Mouse (Mus musculus): ENCODE results near the gene Pigk. TPM values are rescaled to one million over a fixed set of nuclear protein-coding genes. Genes with fewer than 3 reads are reported as not detected.

Gene Pigk
- polyA plus RNA-seq, 1 experiment from 2014 or later = 44.6 TPM

DNA sequence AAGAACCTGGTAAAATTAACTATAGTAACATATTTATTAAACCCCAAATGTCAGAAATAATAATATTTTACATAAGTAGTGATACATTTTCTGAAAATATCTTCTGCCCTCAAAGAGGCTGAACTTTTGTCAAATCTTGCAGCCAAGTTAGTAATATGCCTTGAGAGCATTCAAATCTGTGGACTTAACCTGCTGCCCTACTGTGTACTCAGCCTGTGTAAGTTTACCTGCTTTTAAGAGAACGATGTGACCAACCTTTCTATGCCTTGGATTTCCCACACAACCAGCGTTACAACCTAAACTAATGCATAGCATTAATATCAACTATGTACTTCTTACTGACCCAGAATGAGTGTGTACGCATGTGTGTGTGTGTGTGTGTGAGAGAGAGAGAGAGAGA lies 219.8 kb downstream of the Pigk start:
- H3K36me3 ChIP-seq (ENCODE audit: insufficient read depth, low read length) = no peaks in the 10 kb centered on the region
- H3K9ac ChIP-seq (replicated peaks; ENCODE audit: low read depth) = no peak overlapping the region
- H3K27me3 ChIP-seq (replicated peaks; ENCODE audit: insufficient read depth, low read length) = no peaks in the 10 kb centered on the region
- H3K4me3 ChIP-seq (ENCODE audit: low read depth, low read length) = no peak overlapping the region
- H3K27ac ChIP-seq (ENCODE audit: low read length) = no peak overlapping the region
- H3K4me1 ChIP-seq (ENCODE audit: insufficient read depth, low read depth, low read length) = no peaks in the 10 kb centered on the region
- DNase-seq (ENCODE audit: low spot score) (no peak), ATAC-seq (no peak)
- no peak overlapping the region for H3K4me2 ChIP-seq (replicated peaks; ENCODE audit: low read depth, low read length)
- 94% methylated on average over 3 of the region's 3 CpGs for WGBS
- TF ChIP-seq CTCF (IDR thresholded peaks at IDR 0.05) (no peak), EP300 (IDR thresholded peaks at IDR 0.05) (no peak)
- no peaks in the 10 kb centered on the region for H3K9me3 ChIP-seq (ENCODE audit: low read length)

DNA sequence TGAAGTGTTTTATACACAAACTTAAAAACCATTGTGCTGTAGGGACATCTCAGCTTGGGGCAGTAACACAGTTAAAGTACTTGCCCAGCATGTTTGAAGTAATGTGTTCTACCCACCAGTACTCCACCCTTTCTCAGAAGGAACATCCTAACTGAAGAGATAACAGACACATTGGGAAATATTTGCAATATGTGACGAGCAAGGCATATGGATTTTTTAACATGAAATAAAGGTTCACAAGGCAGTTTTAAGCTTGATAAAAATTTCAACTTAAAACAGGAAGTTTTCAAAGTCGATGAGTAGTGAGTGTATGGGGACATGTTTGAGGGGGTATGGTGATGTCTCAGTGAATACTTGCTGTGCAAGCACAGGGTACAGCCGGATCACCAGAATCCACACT lies 222.4 kb downstream of the Pigk start:
- TF ChIP-seq CTCF (IDR thresholded peaks at IDR 0.05) (no peak), EP300 (IDR thresholded peaks at IDR 0.05) (no peak)
- WGBS = 80% methylated on average over 3 of the region's 3 CpGs
- H3K36me3 ChIP-seq (ENCODE audit: insufficient read depth, low read length) = no peaks in the 10 kb centered on the region
- DNase-seq (ENCODE audit: low spot score) = no peak
- no peak overlapping the region for H3K27ac ChIP-seq (ENCODE audit: low read length)
- no peak overlapping the region for H3K4me2 ChIP-seq (replicated peaks; ENCODE audit: low read depth, low read length)
- no peaks in the 10 kb centered on the region for H3K9me3 ChIP-seq (ENCODE audit: low read length)
- no peak overlapping the region for H3K9ac ChIP-seq (replicated peaks; ENCODE audit: low read depth)
- ATAC-seq = no peak
- no peaks in the 10 kb centered on the region for H3K27me3 ChIP-seq (replicated peaks; ENCODE audit: insufficient read depth, low read length)
- no peak overlapping the region for H3K4me3 ChIP-seq (ENCODE audit: low read depth, low read length)
- H3K4me1 ChIP-seq (ENCODE audit: insufficient read depth, low read depth, low read length) = no peaks in the 10 kb centered on the region

DNA sequence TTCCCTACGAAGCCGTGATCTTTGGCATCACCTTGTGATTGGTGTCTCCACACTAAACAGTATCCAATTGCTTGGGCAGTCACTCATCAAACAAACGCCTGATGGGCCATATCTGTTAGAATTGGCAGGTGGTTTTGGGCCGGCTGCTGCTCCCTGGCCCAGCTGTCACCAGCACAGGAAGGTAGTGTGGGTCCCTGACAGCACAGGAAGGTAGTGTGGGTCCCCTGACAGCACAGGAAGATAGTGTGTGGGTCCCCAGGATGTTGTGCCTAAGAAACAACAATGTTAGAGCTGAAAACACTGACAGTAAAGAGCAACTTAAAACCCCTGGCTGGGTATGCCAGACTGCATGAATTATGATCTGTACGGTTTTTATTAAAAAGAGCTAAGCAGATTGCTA lies 227.8 kb downstream of the Pigk start:
- Histone ChIP-seq H3K4me2 (replicated peaks; ENCODE audit: low read depth, low read length) (no peak overlapping the region), H3K9me3 (ENCODE audit: low read length) (no peaks in the 10 kb centered on the region), H3K9ac (replicated peaks; ENCODE audit: low read depth) (no peak overlapping the region), H3K4me1 (ENCODE audit: insufficient read depth, low read depth, low read length) (no peaks in the 10 kb centered on the region), H3K27me3 (replicated peaks; ENCODE audit: insufficient read depth, low read length) (no peaks in the 10 kb centered on the region), H3K27ac (ENCODE audit: low read length) (no peak overlapping the region), H3K36me3 (ENCODE audit: insufficient read depth, low read length) (no peaks in the 10 kb centered on the region), H3K4me3 (ENCODE audit: low read depth, low read length) (no peak overlapping the region)
- TF ChIP-seq EP300 (IDR thresholded peaks at IDR 0.05) = no peak
- no peak for TF ChIP-seq CTCF (IDR thresholded peaks at IDR 0.05)
- 66% methylated on average over 5 of the region's 5 CpGs for WGBS
- ATAC-seq (no peak), DNase-seq (ENCODE audit: low spot score) (no peak)

DNA sequence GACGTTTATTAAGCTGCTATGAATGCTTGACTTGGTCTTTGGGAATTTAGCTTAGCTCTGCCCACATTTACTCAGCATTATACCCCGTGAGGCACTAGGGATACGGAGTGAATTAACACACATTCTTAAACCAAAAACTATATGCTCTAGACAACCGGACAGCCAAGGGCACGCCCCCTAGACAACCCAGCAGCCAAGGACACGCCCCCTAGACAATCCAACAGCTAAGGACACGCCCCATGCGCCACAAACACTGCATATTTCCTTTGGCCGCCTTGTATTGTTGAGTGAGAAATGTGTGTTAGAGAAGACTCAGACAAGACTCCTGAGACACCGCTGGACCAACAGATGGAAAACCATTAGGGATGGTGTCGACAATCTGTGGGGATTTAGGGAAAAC lies 229.1 kb downstream of the Pigk start:
- ATAC-seq (peak; percentile 69), DNase-seq (ENCODE audit: low spot score) (peak; percentile 60)
- no peaks in the 10 kb centered on the region for H3K4me1 ChIP-seq (ENCODE audit: insufficient read depth, low read depth, low read length)
- H3K27ac ChIP-seq (ENCODE audit: low read length) = no peak overlapping the region
- no peak overlapping the region for H3K4me3 ChIP-seq (ENCODE audit: low read depth, low read length)
- H3K4me2 ChIP-seq (replicated peaks; ENCODE audit: low read depth, low read length) = no peak overlapping the region
- no peaks in the 10 kb centered on the region for H3K36me3 ChIP-seq (ENCODE audit: insufficient read depth, low read length)
- no peak overlapping the region for H3K9ac ChIP-seq (replicated peaks; ENCODE audit: low read depth)
- no peaks in the 10 kb centered on the region for H3K27me3 ChIP-seq (replicated peaks; ENCODE audit: insufficient read depth, low read length)
- H3K9me3 ChIP-seq (ENCODE audit: low read length) = no peaks in the 10 kb centered on the region
- TF ChIP-seq EP300 (IDR thresholded peaks at IDR 0.05) = no peak
- WGBS = 55% methylated on average over 11 of the region's 11 CpGs

DNA sequence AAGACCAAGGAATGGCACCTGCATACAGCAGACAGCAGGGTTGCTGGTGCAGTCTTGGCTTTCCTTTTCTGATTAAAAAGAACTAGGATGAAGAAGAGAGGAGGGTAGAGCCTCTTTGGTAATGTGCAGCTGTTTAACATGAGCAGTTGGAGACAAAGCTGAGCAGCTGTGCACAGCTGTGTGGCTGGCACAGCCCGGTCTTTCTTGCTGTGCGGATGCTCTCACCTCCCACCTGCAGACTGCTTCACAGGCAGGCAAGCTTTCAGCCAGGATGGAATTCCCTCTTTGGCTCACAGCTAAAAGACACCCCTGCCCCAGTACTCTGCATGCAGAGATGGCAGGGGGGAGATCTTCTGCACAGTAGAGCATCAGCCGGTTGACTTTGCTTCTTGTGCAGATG lies 230.9 kb downstream of the Pigk start:
- Histone ChIP-seq H3K9me3 (ENCODE audit: low read length) (no peaks in the 10 kb centered on the region), H3K4me3 (ENCODE audit: low read depth, low read length) (no peak overlapping the region), H3K36me3 (ENCODE audit: insufficient read depth, low read length) (no peaks in the 10 kb centered on the region), H3K27ac (ENCODE audit: low read length) (no peak overlapping the region), H3K4me2 (replicated peaks; ENCODE audit: low read depth, low read length) (no peak overlapping the region), H3K9ac (replicated peaks; ENCODE audit: low read depth) (no peak overlapping the region), H3K27me3 (replicated peaks; ENCODE audit: insufficient read depth, low read length) (no peaks in the 10 kb centered on the region), H3K4me1 (ENCODE audit: insufficient read depth, low read depth, low read length) (no peaks in the 10 kb centered on the region)
- no peak for ATAC-seq
- WGBS = 84% methylated on average over 3 of the region's 3 CpGs
- TF ChIP-seq EP300 (IDR thresholded peaks at IDR 0.05) (no peak), CTCF (IDR thresholded peaks at IDR 0.05) (no peak)
- DNase-seq (ENCODE audit: low spot score) = peak; percentile 24

DNA sequence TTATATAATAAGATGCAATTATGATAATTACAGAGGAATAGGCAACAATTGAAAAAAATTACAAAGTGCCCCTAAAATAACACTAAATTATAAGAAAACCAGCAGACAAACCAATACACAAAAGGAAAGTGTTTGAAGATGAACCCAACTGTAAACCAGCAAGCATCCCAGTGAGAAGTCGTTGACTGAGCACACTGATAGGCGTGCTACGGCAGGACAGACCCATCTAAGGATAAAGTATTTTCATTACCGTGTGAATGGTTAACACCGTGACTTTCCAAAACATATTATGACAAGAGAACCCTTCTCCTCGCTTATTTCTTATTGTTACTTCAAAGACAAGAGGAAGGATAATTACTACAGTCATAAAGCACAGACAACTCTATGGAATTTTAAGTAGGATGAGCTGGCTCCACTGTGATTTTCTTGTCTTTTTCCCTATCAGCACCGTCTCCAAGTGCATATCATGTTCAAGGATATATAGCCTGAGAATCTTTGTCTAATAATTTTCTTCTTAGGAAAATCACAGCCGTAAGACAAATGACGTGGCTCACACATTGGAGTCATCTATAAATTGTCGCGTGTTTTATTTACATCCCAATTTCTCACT lies 233.2 kb downstream of the Pigk start:
- 81% methylated on average over 11 of the region's 11 CpGs for WGBS

DNA sequence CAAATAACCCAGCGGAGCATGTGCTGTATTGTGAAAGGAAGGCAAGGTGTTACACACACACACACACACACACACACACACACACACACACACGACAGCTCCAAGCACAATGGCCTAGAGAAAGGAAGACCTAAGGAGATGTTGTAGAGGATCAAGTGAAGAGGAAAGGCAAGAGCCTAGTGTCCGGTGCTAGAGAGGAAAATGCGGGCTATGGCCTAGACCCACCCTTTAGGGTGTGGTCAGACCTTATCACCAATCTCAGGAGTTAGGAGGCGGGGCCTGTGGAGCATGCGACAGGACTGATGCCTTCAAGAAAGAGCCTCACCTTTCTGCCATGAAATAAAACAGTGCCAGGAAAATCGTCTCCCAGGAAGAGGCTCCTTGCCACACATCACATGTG lies 234.7 kb downstream of the Pigk start:
- WGBS = 80% methylated on average over 7 of the region's 7 CpGs
- ATAC-seq = no peak

More for the DNA sequence above, 233.2 kb downstream of the Pigk start:
- no peak for DNase-seq (ENCODE audit: low spot score)
- H3K9me3 ChIP-seq (ENCODE audit: low read length) = no peaks in the 10 kb centered on the region
- H3K27ac ChIP-seq (ENCODE audit: low read length) = no peak overlapping the region
- H3K36me3 ChIP-seq (ENCODE audit: insufficient read depth, low read length) = no peaks in the 10 kb centered on the region
- H3K4me1 ChIP-seq (ENCODE audit: insufficient read depth, low read depth, low read length) = no peaks in the 10 kb centered on the region
- H3K4me3 ChIP-seq (ENCODE audit: low read depth, low read length) = no peak overlapping the region
- no peak for ATAC-seq
- H3K27me3 ChIP-seq (replicated peaks; ENCODE audit: insufficient read depth, low read length) = no peaks in the 10 kb centered on the region
- H3K4me2 ChIP-seq (replicated peaks; ENCODE audit: low read depth, low read length) = no peak overlapping the region
- no peak overlapping the region for H3K9ac ChIP-seq (replicated peaks; ENCODE audit: low read depth)
- TF ChIP-seq EP300 (IDR thresholded peaks at IDR 0.05) (no peak), CTCF (IDR thresholded peaks at IDR 0.05) (no peak)

More for the DNA sequence above, 234.7 kb downstream of the Pigk start:
- no peak overlapping the region for H3K4me3 ChIP-seq (ENCODE audit: low read depth, low read length)
- no peak for DNase-seq (ENCODE audit: low spot score)
- H3K9me3 ChIP-seq (ENCODE audit: low read length) = no peaks in the 10 kb centered on the region
- no peaks in the 10 kb centered on the region for H3K27me3 ChIP-seq (replicated peaks; ENCODE audit: insufficient read depth, low read length)
- no peaks in the 10 kb centered on the region for H3K4me1 ChIP-seq (ENCODE audit: insufficient read depth, low read depth, low read length)
- H3K4me2 ChIP-seq (replicated peaks; ENCODE audit: low read depth, low read length) = no peak overlapping the region
- H3K36me3 ChIP-seq (ENCODE audit: insufficient read depth, low read length) = no peaks in the 10 kb centered on the region
- TF ChIP-seq CTCF (IDR thresholded peaks at IDR 0.05) (no peak), EP300 (IDR thresholded peaks at IDR 0.05) (no peak)
- H3K27ac ChIP-seq (ENCODE audit: low read length) = no peak overlapping the region
- H3K9ac ChIP-seq (replicated peaks; ENCODE audit: low read depth) = no peak overlapping the region
